Comparison of ENCODE assay signal across 8 mouse cellular contexts in the genomic region with DNA sequence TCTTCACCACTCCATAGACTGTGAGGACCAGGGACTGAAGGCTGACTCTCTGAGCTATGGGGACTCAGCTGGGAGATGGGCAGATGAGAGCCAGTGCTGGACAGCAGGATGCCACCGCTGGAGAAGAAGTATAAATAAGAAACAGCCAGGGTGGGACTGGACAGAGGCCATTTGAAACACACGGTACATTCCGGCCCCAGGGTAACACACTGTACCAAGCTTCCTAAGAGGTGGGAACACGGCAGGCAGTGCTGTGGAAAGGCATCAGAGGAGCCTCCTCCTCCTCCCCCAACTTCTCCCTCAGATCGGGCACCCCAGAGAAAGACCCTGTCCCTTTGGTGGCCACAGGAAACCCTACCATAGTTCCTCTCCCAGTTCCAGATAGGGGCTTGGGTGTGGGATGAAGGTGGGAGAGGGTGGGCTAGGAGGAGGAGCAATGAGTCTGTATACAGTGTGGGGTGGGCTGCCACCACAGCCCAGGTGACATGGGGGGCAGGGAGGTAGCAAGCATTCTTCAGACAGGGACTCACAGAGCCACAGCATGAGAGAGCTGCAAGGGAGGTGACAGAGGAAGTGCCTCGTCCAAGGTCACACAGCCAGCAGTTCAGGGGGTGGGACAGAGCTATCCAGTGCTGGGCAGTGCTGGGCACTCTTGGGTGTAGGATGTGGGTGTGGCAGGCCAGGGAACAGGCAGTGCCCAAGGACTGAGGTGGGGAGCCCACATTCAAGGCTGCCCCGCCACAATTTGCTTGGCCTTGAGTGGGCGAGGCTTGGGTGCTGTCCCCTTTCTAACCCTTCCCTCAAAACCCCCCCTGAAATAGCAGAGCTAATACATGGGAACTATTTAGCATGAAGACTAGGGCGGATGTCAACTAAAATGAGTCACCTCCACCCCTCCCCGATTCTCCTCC. TPM values are rescaled to one million over a fixed set of nuclear protein-coding genes. Genes with fewer than 3 reads are reported as not detected.
DNase-seq lines count a peak whose midpoint lies in the region; ATAC-seq lines count a peak whose summit lies in the region.

No protein-coding gene starts in this region.

- intact Hi-C loops in gastrocnemius, postnatal 14 days (cut with DNase I; ENCODE audit: low total_unique reads): no loop called here
- intact Hi-C loops in heart, postnatal 14 days (cut with DNase I): no loop called here

- DNase-seq in gastrocnemius, adult 18-20 months (ENCODE audit: low spot score): peak; percentile 84
- DNase-seq in gastrocnemius, postnatal 14 days: no peak
- DNase-seq in CD4-positive, CD25-positive, alpha-beta regulatory T cell, adult 2 months (ENCODE audit: low read depth, low spot score): peak; percentile 59
- DNase-seq in heart, postnatal 14 days: peak; percentile 20 to 60
- no peak for DNase-seq in cerebellum, adult 11-12 months
- DNase-seq in T-cell, adult 2 months (ENCODE audit: low spot score): no peak
- DNase-seq in layer of hippocampus, postnatal 10 days (ENCODE audit: low spot score in 2 of 2): no peak

- peak; percentile 58 for ATAC-seq in monocyte, adult 5-6 weeks (replicated peaks; ENCODE audit: insufficient number of reproducible peaks, low FRiP score, low TSS enrichment, poor library complexity, severe bottlenecking)

RNA-seq across cellular contexts. Expression of gene Fkbp5, which starts 1.6 kb away (rescaled TPM):
- 10 to 100 TPM; 54.0 to 92.7 TPM for total RNA-seq in gastrocnemius, adult 18-20 months (2021)
- 100 to 1,000 TPM in 1 of 2 experiments, 1 to 10 TPM in 1; 9.2 to 104 TPM for total RNA-seq in gastrocnemius, postnatal 14 days (2021)
- total RNA-seq in heart, postnatal 14 days (2021): 10 to 100 TPM; 36.9 to 41.0 TPM
- 9.1 to 23.2 TPM (median 11.9 TPM) in 3 replicates for total RNA-seq in monocyte, adult 5-6 weeks (2017)
- 10 to 100 TPM; 42.8 to 45.6 TPM for total RNA-seq in layer of hippocampus, postnatal 10 days (2021)

RNA-seq across cellular contexts. Expression of gene Armc12, which starts 14.9 kb away (rescaled TPM):
- not detected for total RNA-seq in gastrocnemius, adult 18-20 months (2021)
- not detected for total RNA-seq in gastrocnemius, postnatal 14 days (2021)
- total RNA-seq in heart, postnatal 14 days (2021): not detected
- 2.2 TPM in 1 of 3 replicates, not detected in the others for total RNA-seq in monocyte, adult 5-6 weeks (2017)
- not detected for total RNA-seq in layer of hippocampus, postnatal 10 days (2021)

RNA-seq across cellular contexts. Expression of gene Clpsl2, which starts 33.5 kb away (rescaled TPM):
- total RNA-seq in gastrocnemius, adult 18-20 months (2021): not detected
- total RNA-seq in gastrocnemius, postnatal 14 days (2021): not detected
- not detected for total RNA-seq in heart, postnatal 14 days (2021)
- total RNA-seq in monocyte, adult 5-6 weeks (2017): not detected in 3 replicates
- not detected for total RNA-seq in layer of hippocampus, postnatal 10 days (2021)

RNA-seq across cellular contexts. Expression of gene Clps, which starts 44.9 kb away (rescaled TPM):
- not detected for total RNA-seq in gastrocnemius, adult 18-20 months (2021)
- total RNA-seq in gastrocnemius, postnatal 14 days (2021): not detected
- total RNA-seq in heart, postnatal 14 days (2021): not detected
- not detected in 3 replicates for total RNA-seq in monocyte, adult 5-6 weeks (2017)
- not detected for total RNA-seq in layer of hippocampus, postnatal 10 days (2021)

RNA-seq across cellular contexts. Expression of gene Lhfpl5, which starts 59.8 kb away (rescaled TPM):
- total RNA-seq in gastrocnemius, adult 18-20 months (2021): not detected
- total RNA-seq in gastrocnemius, postnatal 14 days (2021): not detected
- not detected for total RNA-seq in heart, postnatal 14 days (2021)
- not detected in 3 replicates for total RNA-seq in monocyte, adult 5-6 weeks (2017)
- 1 to 10 TPM; 6.0 to 6.1 TPM for total RNA-seq in layer of hippocampus, postnatal 10 days (2021)

Comparison
In these comparisons a context has a peak if more than half of its experiments do, and no peak if none do; other contexts are left out.
1. DNase-seq: peak in gastrocnemius, adult 18-20 months (single experiment), CD4-positive, CD25-positive, alpha-beta regulatory T cell, adult 2 months (single experiment) and heart, postnatal 14 days (2 of 2); none in gastrocnemius, postnatal 14 days (single experiment), cerebellum, adult 11-12 months (single experiment), T-cell, adult 2 months (single experiment) and layer of hippocampus, postnatal 10 days (0 of 2).